Mouse (Mus musculus) liver, embryonic 14.5 days (tissue): ENCODE results near the gene Fus. TPM values are rescaled to one million over a fixed set of nuclear protein-coding genes. Genes with fewer than 3 reads are reported as not detected.

Source experiments
- ATAC-seq: fragments of 200-750 bp; cut with Nextera tagmentation; 2 replicates; pipeline ENCODE4 v1.8.0; 2017; ENCODE audit warnings: moderate number of reproducible peaks, mild to moderate bottlenecking, moderate library complexity; ENCODE audit not compliant: insufficient read depth
- DNase-seq, 3 experiments: peaks; one replicate each; pipeline ENCODE4 v3.0.0-alpha.2; 2012 to 2013; ENCODE audit warnings: low read depth in 3 of 3, low spot score in 3 of 3
- H3K27ac ChIP-seq: fragments of 300-500 bp; sonication (generic); 2 replicates; pipeline ENCODE4 v1.5.1; 2014; ENCODE audit warnings: moderate library complexity, mild to moderate bottlenecking, control low read depth, inconsistent platforms
- H3K27me3 ChIP-seq: fragments of 300-500 bp; sonication (generic); 2 replicates; pipeline ENCODE4 v1.6.1; 2014; ENCODE audit warnings: mild to moderate bottlenecking, low read length, moderate library complexity; ENCODE audit not compliant: control insufficient read depth, insufficient read depth
- H3K36me3 ChIP-seq: fragments of 300-500 bp; sonication (generic); replicated peaks from 2 replicates; pipeline ENCODE4 v1.6.1; 2014; ENCODE audit warnings: low read depth; ENCODE audit not compliant: control insufficient read depth, insufficient read depth
- H3K4me1 ChIP-seq, 2 experiments: fragments of 200-500 bp in 1 of 2; fragments of 300-500 bp in 1 of 2; sonication (generic) in 1 of 2; replicated peaks; 2 replicates each; pipeline ENCODE4 v1.6.1; 2012 to 2014; ENCODE audit warnings: antibody characterized with exemption in 1 of 2, inconsistent platforms in 1 of 2, low read length in 1 of 2; ENCODE audit not compliant: control insufficient read depth in 2 of 2, insufficient read depth in 2 of 2
- H3K4me2 ChIP-seq: fragments of 300-500 bp; sonication (generic); 2 replicates; pipeline ENCODE4 v1.6.1; 2014; ENCODE audit warnings: low read depth, mild to moderate bottlenecking, control low read depth, moderate library complexity
- H3K4me3 ChIP-seq, 2 experiments: fragments of 200-500 bp in 1 of 2; fragments of 300-500 bp in 1 of 2; sonication (generic) in 1 of 2; 2 replicates each; pipeline ENCODE4 v1.5.1; 2012 to 2014; ENCODE audit warnings: low read depth in 2 of 2, low read length in 2 of 2, mild to moderate bottlenecking in 2 of 2, control low read depth in 1 of 2, inconsistent platforms in 1 of 2, moderate library complexity in 1 of 2; ENCODE audit not compliant: insufficient read depth in 1 of 2
- H3K9ac ChIP-seq: fragments of 300-500 bp; sonication (generic); replicated peaks from 2 replicates; pipeline ENCODE4 v1.6.1; 2014; ENCODE audit warnings: mild to moderate bottlenecking, control low read depth, moderate library complexity
- H3K9me3 ChIP-seq: fragments of 300-500 bp; sonication (generic); 2 replicates; pipeline ENCODE4 v1.6.1; 2016; ENCODE audit warnings: low read length, mixed read lengths; ENCODE audit not compliant: control insufficient read depth
- CTCF ChIP-seq: IDR thresholded peaks from 2 replicates; pipeline ENCODE4 v1.5.1; 2016; ENCODE audit warnings: antibody characterized with exemption, low read depth, control low read depth
- EP300 ChIP-seq: IDR thresholded peaks from 2 replicates; pipeline ENCODE4 v1.6.1; 2016; ENCODE audit warnings: antibody characterized with exemption, low read depth
- WGBS: fragments of 180-500 bp; shearing (Covaris S2); extraction: QIAGEN DNeasy Blood & Tissue Kit; methylation state at CpG from one replicate; pipeline ENCODE4 v1.1.7; 2014; ENCODE audit not compliant: insufficient replicate concordance; 5-methylcytosine and 5-hydroxymethylcytosine counted together
- polyA plus RNA-seq, 2 experiments: library from polyadenylated mRNA; depleted of rRNA in 1 of 2; stranded (reverse) in 1 of 2; unstranded in 1 of 2; fragments of >200 nt; fragmentation: Nextera tagmentation in 1 of 2; extraction: Ambion mirVana in 1 of 2; gene quantifications; 2 replicates each; pipeline versions ENCODE4 v1.2.1 to v1.2.3; 2012 to 2014

Fus gene
- polyA plus RNA-seq, 2 experiments = 15.8 to 278 TPM

DNA sequence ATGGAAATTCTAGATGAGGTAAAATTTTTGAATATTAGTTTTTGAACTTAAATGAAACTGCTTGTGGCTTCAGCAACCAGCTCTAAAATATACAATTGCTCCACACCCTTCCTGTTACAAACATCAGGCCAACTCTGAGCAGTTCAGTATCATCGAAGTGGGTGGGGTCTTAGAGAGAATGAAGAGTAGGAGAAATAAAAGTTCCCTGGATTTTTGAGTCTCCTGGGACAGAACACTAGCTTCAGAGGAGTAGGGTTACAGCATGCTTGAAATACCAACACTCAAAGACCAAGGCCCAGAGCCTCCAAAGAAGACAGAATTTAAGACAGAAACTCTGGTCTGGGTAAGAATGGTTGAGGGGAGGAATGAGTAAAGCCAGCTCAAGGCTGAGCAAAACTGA lies 32.2 kb downstream of the Fus start:
- WGBS = 68% methylated on average over 1 of the region's 1 CpGs
- no peak overlapping the region for H3K4me2 ChIP-seq
- DNase-seq = no peak
- no peak for ATAC-seq
- H3K27ac ChIP-seq = no peak overlapping the region
- H3K9me3 ChIP-seq = no peaks in the 10 kb centered on the region
- no peaks in the 10 kb centered on the region for H3K27me3 ChIP-seq
- H3K9ac ChIP-seq = no peak overlapping the region
- H3K4me1 ChIP-seq = no peaks in the 10 kb centered on the region
- no peaks in the 10 kb centered on the region for H3K36me3 ChIP-seq
- no peak overlapping the region for H3K4me3 ChIP-seq
- no peak for TF ChIP-seq EP300

DNA sequence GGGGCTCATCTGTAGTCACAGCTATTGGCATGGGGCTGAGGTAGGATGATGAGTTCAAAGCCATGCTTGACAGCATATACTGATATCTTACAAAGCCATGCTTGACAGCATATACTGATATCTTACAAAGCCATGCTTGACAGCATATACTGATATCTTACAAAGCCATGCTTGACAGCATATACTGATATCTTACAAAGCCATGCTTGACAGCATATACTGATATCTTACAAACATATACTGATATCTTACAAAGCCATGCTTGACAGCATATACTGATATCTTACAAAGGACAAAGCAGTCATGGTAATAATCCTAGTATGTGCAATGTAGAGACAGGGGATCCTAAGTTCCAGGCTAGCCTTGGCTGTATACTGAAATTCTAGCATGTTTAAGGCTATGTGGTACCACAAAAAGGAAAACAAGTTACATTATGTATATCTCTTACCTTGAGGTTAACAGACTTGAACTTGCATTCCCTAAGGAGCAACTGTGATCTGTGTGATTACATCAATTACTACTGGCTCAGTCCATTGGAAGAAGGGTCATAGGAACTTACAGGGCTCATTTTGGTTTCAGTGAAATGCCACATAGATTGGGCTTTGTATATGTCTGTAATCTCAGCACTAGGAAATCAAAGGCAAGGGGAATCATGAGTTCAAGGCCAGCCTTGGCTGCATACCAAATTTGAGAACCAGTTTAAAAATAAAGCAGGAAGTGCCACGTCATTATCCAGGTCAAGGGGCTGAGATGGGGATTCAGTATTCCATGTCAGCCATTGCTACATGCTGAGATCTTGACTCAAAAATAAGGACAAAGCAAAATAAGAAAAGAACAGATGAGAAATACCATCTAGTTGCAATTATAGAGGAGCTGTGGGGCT lies 33.1 kb downstream of the Fus start:
- no peaks in the 10 kb centered on the region for H3K9me3 ChIP-seq
- H3K27ac ChIP-seq = no peak overlapping the region
- no peak overlapping the region for H3K9ac ChIP-seq
- H3K27me3 ChIP-seq = no peaks in the 10 kb centered on the region
- no peaks in the 10 kb centered on the region for H3K36me3 ChIP-seq
- DNase-seq (no peak), ATAC-seq (no peak)
- H3K4me3 ChIP-seq = no peak overlapping the region
- H3K4me2 ChIP-seq = no peak overlapping the region
- H3K4me1 ChIP-seq = no peaks in the 10 kb centered on the region
- TF ChIP-seq CTCF (no peak), EP300 (no peak)
- WGBS = 48% methylated on average over 1 of the region's 1 CpGs

- Histone ChIP-seq H3K36me3 (no peaks in the 10 kb centered on the region), H3K27ac (no peak overlapping the region), H3K27me3 (no peaks in the 10 kb centered on the region), H3K9ac (no peak overlapping the region), H3K4me2 (no peak overlapping the region), H3K9me3 (no peaks in the 10 kb centered on the region), H3K4me3 (no peak overlapping the region), H3K4me1 (no peaks in the 10 kb centered on the region)
- TF ChIP-seq EP300 = no peak
- TF ChIP-seq CTCF = no peak
- DNase-seq (no peak), ATAC-seq (no peak)
- 58% methylated on average over 6 of the region's 6 CpGs for WGBS
These were observed 35.8 kb downstream of the Fus start for GRCm38 (mm10) chr7:128003098-128003497.

DNA sequence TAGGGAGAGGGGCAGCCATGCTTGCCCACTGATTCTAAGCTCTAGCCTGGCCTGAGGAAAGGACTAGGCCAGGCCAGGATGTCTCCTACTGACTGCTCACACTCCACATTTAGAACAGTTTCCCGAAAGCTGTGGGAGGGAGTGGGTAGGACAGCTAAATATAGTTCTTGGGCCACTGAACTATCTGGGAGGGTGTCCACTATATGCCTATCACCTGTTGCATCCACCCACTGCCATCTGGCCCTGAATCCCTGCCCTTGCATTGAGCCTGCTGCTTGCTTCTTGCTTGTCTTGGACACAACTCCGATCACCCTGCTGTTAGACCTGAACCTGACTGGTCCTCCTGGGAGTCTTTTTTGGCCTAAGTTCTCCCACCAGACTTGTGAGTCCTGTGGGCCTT lies 36.4 kb downstream of the Fus start, which contains the start of gene Trim72:
Gene Trim72, plus strand, starts transcription at position 262 of the 400 bp plus-strand sequence.
- Histone ChIP-seq H3K9me3 (no peaks in the 10 kb centered on the region), H3K9ac (no peak within 1 kb of the TSS), H3K27ac (no peak within 1 kb of the TSS), H3K36me3 (no peaks in the 10 kb centered on the region), H3K27me3 (no peaks in the 10 kb centered on the region), H3K4me1 (no peaks in the 10 kb centered on the region), H3K4me2 (no peak within 1 kb of the TSS), H3K4me3 (no peak within 1 kb of the TSS)
- TF ChIP-seq CTCF (no peak), EP300 (no peak)
- no peak for DNase-seq
- 66% methylated on average over 2 of the region's 2 CpGs for WGBS
- ATAC-seq = no peak

GRCm38 (mm10) chr7:128004150-128004486 lies 36.9 kb downstream of the Fus start:
- Histone ChIP-seq H3K4me2 (no peak overlapping the region), H3K27ac (no peak overlapping the region)

More at GRCm38 (mm10) chr7:128004150-128004486, 36.9 kb downstream of the Fus start:
- DNase-seq (no peak), ATAC-seq (no peak)
- Histone ChIP-seq H3K4me3 (no peak overlapping the region), H3K9me3 (no peaks in the 10 kb centered on the region), H3K9ac (no peak overlapping the region), H3K36me3 (no peaks in the 10 kb centered on the region), H3K4me1 (no peaks in the 10 kb centered on the region), H3K27me3 (no peaks in the 10 kb centered on the region)
- WGBS = 26% methylated on average over 5 of the region's 5 CpGs
- no peak for TF ChIP-seq EP300
- no peak for TF ChIP-seq CTCF
